Mouse (Mus musculus) liver, adult 2 months (tissue): Measurements from ENCODE around the gene Tdrd9.

Experiments used
- CTCF ChIP-seq: fragments of 200-500 bp; IDR thresholded peaks from 2 replicates; pipeline ENCODE4 v1.5.1; 2011; ENCODE audit warnings: low read depth, low read length, control low read depth
- POLR2A ChIP-seq: fragments of 200-500 bp; IDR thresholded peaks from 2 replicates; pipeline ENCODE4 v1.6.1; 2011; ENCODE audit warnings: low read length, control low read depth; ENCODE audit not compliant: insufficient read depth; ENCODE audit errors: extremely low read depth

- TF ChIP-seq CTCF: no peak
- TF ChIP-seq POLR2A: no peak
Observed at GRCm38 (mm10) chr12:111963339-111963738, 8.0 kb upstream of the Tdrd9 start.
